Mouse (Mus musculus) hindbrain, embryonic 13.5 days (tissue): Measurements from ENCODE around the gene Vwa7. TPM values are rescaled to one million over a fixed set of nuclear protein-coding genes. Genes with fewer than 3 reads are reported as not detected.
A peak's percentile ranks its signal among the peaks of the same experiment; 100 is the strongest.

Source experiments
- ATAC-seq: fragments of 200-750 bp; cut with Nextera tagmentation; 2 replicates; pipeline ENCODE4 v1.8.0; 2017; ENCODE audit warnings: moderate TSS enrichment; ENCODE audit not compliant: low FRiP score
- H3K27ac ChIP-seq: fragments of 300-500 bp; sonication (generic); 2 replicates; pipeline ENCODE4 v1.5.1; 2015; ENCODE audit warnings: inconsistent platforms, mild to moderate bottlenecking, moderate library complexity
- H3K27me3 ChIP-seq: fragments of 300-500 bp; sonication (generic); 2 replicates; pipeline ENCODE4 v1.6.1; 2015; ENCODE audit warnings: mild to moderate bottlenecking, inconsistent platforms
- H3K36me3 ChIP-seq: fragments of 300-500 bp; sonication (generic); 2 replicates; pipeline ENCODE4 v1.6.1; 2015; ENCODE audit warnings: mild to moderate bottlenecking, inconsistent platforms
- H3K4me1 ChIP-seq: fragments of 300-500 bp; sonication (generic); replicated peaks from 2 replicates; pipeline ENCODE4 v1.6.1; 2015; ENCODE audit warnings: inconsistent platforms
- H3K4me2 ChIP-seq: fragments of 300-500 bp; sonication (generic); 2 replicates; pipeline ENCODE4 v1.6.1; 2015; ENCODE audit warnings: inconsistent platforms, mild to moderate bottlenecking, moderate library complexity
- H3K4me3 ChIP-seq: fragments of 300-500 bp; sonication (generic); 2 replicates; pipeline ENCODE4 v1.5.1; 2015; ENCODE audit warnings: mild to moderate bottlenecking, inconsistent platforms
- H3K9ac ChIP-seq: fragments of 300-500 bp; sonication (generic); 2 replicates; pipeline ENCODE4 v1.6.1; 2015; ENCODE audit warnings: mild to moderate bottlenecking, inconsistent platforms
- H3K9me3 ChIP-seq: fragments of 300-500 bp; sonication (generic); 2 replicates; pipeline ENCODE4 v1.6.1; 2016; ENCODE audit warnings: inconsistent platforms
- WGBS: fragments of 180-500 bp; shearing (Covaris S2); methylation state at CpG from one replicate; pipeline ENCODE4 v1.1.7; 2015; 5-methylcytosine and 5-hydroxymethylcytosine counted together
- polyA plus RNA-seq: library from polyadenylated mRNA; unstranded; fragments of >200 nt; fragmentation: Nextera tagmentation; extraction: Ambion mirVana; gene quantifications from 2 replicates; pipeline ENCODE4 v1.2.1, GENCODE M21; 2015

Vwa7 gene
- polyA plus RNA-seq, 1 experiment from 2014 or later, result 0.18 TPM

GRCm38 (mm10) chr17:35043794-35044193 lies 27.4 kb downstream of the Vwa7 start:
- H3K9me3 ChIP-seq, result no peaks in the 10 kb centered on the region
- H3K4me3 ChIP-seq, result no peak overlapping the region
- no peak overlapping the region for H3K4me2 ChIP-seq
- H3K4me1 ChIP-seq, result peaks cover 16% of the 10 kb centered on the region
- no peak overlapping the region for H3K27ac ChIP-seq
- H3K27me3 ChIP-seq, result no peaks in the 10 kb centered on the region
- no peaks in the 10 kb centered on the region for H3K36me3 ChIP-seq
- ATAC-seq, result no peak
- 88% methylated on average over 4 of the region's 4 CpGs for WGBS
- no peak overlapping the region for H3K9ac ChIP-seq

GRCm38 (mm10) chr17:35044904-35045806 lies 28.8 kb downstream of the Vwa7 start:
- no peak for ATAC-seq
- Histone ChIP-seq H3K27ac (no peak overlapping the region), H3K4me2 (peak overlapping the region; percentile 99), H3K9ac (no peak overlapping the region), H3K27me3 (no peaks in the 10 kb centered on the region), H3K9me3 (no peaks in the 10 kb centered on the region), H3K4me1 (peaks cover 25% of the 10 kb centered on the region), H3K4me3 (no peak overlapping the region), H3K36me3 (no peaks in the 10 kb centered on the region)
- 93% methylated on average over 7 of the region's 7 CpGs for WGBS

- peak overlapping the region; percentile 55 for H3K4me3 ChIP-seq
- peak overlapping the region; percentile 99 for H3K4me2 ChIP-seq
- peak overlapping the region; percentile 69 for H3K27ac ChIP-seq
- peaks cover 27% of the 10 kb centered on the region for H3K4me1 ChIP-seq
- H3K27me3 ChIP-seq, result no peaks in the 10 kb centered on the region
- no peaks in the 10 kb centered on the region for H3K9me3 ChIP-seq
- WGBS, result 6% methylated on average over 47 of the region's 48 CpGs
- ATAC-seq, result peak; percentile 79
- H3K9ac ChIP-seq, result peak overlapping the region; percentile 83
- no peaks in the 10 kb centered on the region for H3K36me3 ChIP-seq
Observed at GRCm38 (mm10) chr17:35045807-35046680, 29.7 kb downstream of the Vwa7 start.

DNA sequence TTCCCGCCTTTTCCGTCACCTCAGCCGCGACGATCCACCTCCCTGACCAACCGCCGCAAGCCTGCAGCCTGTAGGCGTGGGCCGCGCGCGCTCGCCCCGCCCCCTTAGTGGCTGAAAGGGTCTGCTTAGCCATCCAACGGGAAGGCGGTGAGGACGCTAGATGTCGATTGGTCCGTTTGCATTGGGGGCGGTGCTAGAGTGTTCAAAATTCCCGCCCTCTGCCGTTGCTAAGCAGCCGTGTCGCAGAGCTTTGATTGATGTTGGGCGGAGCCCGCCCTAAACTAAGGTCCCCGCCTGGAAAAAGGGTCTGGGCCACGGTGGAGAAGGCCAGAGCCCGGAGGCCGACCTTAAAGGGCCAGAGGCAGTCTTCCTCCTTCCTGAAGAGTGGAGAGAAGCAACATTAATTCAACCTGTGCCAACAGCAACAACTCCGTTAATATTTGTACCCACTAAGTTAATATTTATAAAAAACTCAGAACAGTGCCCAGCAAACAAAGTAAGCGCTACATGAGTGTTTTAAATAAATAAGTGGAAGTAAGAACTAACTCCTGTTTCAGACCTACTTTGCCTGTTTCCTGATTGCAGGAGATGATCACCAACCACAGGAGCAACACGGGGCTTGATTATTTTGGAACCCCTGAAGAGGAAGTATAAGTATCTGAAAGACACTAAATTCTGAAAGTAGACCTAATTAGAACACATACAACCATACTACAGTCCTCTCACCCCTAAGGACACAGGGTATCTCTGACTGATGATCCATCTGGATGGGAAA lies 30.5 kb downstream of the Vwa7 start, which contains the start of gene Msh5:
Gene Msh5 (minus strand): TSS at position 65 of the 775 bp plus-strand sequence.
- WGBS, result 3% methylated on average over 33 of the region's 33 CpGs
- peak; percentile 97 for ATAC-seq
- Histone ChIP-seq H3K4me1 (peaks cover 35% of the 10 kb centered on the region), H3K9me3 (no peaks in the 10 kb centered on the region), H3K9ac (peak within 1 kb of the TSS; percentile 83), H3K4me2 (peak within 1 kb of the TSS; percentile 99), H3K27ac (peak within 1 kb of the TSS; percentile 69), H3K36me3 (no peaks in the 10 kb centered on the region), H3K27me3 (no peaks in the 10 kb centered on the region), H3K4me3 (peak within 1 kb of the TSS; percentile 55)

GRCm38 (mm10) chr17:35047688-35048087 lies 31.3 kb downstream of the Vwa7 start:
- peaks cover 43% of the 10 kb centered on the region for H3K4me1 ChIP-seq
- no peaks in the 10 kb centered on the region for H3K9me3 ChIP-seq
- H3K4me2 ChIP-seq, result no peak overlapping the region
- 58% methylated on average over 1 of the region's 1 CpGs for WGBS
- no peaks in the 10 kb centered on the region for H3K27me3 ChIP-seq
- peak overlapping the region; percentile 14; the same call in 1 of the 2 replicates for H3K27ac ChIP-seq
- ATAC-seq, result no peak
- no peaks in the 10 kb centered on the region for H3K36me3 ChIP-seq
- H3K9ac ChIP-seq, result no peak overlapping the region
- no peak overlapping the region for H3K4me3 ChIP-seq

GRCm38 (mm10) chr17:35048149-35048931 lies 32.0 kb downstream of the Vwa7 start:
- Histone ChIP-seq H3K27ac (no peak overlapping the region; the same call in 1 of the 2 replicates), H3K4me1 (peaks cover 47% of the 10 kb centered on the region), H3K9ac (no peak overlapping the region), H3K9me3 (no peaks in the 10 kb centered on the region), H3K4me2 (no peak overlapping the region), H3K4me3 (no peak overlapping the region), H3K36me3 (no peaks in the 10 kb centered on the region), H3K27me3 (no peaks in the 10 kb centered on the region)
- 50% methylated on average over 11 of the region's 11 CpGs for WGBS
- no peak for ATAC-seq

DNA sequence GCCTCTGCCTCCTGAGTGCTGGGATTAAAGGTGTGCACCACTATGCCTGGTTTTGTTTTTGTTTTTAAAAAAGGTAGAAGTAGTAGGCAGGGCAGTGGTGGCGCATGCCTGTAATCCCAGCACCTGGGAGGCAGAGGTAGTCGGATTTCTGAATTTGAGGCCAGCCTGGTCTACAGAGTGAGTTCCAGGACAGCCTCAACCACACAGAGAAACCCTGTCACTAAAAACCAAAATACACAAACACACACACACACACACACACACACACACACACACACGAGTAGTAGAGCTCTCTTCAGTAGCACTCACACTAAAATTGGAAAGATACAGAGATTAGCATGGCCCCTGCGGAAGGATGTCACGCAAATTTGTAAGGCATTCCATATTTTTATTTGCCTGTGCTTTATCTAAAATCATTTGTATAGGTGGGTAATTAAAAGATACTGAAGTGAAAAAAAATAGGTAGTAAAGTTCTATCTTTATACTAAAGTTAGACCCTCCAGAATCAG lies 32.6 kb downstream of the Vwa7 start:
- Histone ChIP-seq H3K27me3 (no peaks in the 10 kb centered on the region), H3K4me3 (no peak overlapping the region), H3K9ac (no peak overlapping the region), H3K9me3 (no peaks in the 10 kb centered on the region), H3K4me1 (peaks cover 47% of the 10 kb centered on the region), H3K36me3 (peaks cover 2% of the 10 kb centered on the region), H3K27ac (peak overlapping the region; percentile 89; the same call in 1 of the 2 replicates), H3K4me2 (no peak overlapping the region)
- no peak for ATAC-seq
- 80% methylated on average over 5 of the region's 5 CpGs for WGBS

DNA sequence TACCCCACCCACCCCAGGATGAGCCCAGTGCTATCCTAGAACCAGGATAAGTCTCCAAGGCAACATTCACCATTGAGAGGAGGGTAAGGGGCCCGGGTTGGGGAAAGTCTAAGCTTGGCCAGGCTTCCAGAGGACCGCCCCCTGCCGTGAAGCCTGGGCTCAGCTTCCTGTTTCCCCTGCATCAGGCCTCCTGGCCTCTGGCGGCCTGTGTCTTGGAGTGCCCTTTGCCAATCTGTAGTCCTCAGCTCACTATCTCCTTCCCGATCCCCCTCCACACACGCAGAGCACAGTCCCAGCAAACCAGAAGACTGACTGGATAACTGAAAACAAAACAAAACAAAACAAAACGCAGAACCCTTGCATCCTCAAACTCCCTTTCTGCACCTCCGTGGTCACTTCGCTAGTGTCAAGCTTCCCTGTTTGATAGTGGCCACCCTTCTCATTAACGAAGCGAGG lies 33.2 kb downstream of the Vwa7 start, which contains the start of gene Clic1:
Gene Clic1 (plus strand): TSS at position 406 of the 456 bp plus-strand sequence.
- H3K27me3 ChIP-seq, result no peaks in the 10 kb centered on the region
- H3K27ac ChIP-seq, result peak within 1 kb of the TSS; percentile 89
- H3K9ac ChIP-seq, result peak within 1 kb of the TSS; percentile 74
- H3K9me3 ChIP-seq, result no peaks in the 10 kb centered on the region; the same call in 1 of the 2 replicates
- peaks cover 47% of the 10 kb centered on the region for H3K4me1 ChIP-seq
- H3K4me2 ChIP-seq, result peak within 1 kb of the TSS; percentile 61
- no peak for ATAC-seq
- H3K4me3 ChIP-seq, result peak within 1 kb of the TSS; percentile 43
- WGBS, result 4% methylated on average over 11 of the region's 11 CpGs
- H3K36me3 ChIP-seq, result peaks cover 7% of the 10 kb centered on the region

DNA sequence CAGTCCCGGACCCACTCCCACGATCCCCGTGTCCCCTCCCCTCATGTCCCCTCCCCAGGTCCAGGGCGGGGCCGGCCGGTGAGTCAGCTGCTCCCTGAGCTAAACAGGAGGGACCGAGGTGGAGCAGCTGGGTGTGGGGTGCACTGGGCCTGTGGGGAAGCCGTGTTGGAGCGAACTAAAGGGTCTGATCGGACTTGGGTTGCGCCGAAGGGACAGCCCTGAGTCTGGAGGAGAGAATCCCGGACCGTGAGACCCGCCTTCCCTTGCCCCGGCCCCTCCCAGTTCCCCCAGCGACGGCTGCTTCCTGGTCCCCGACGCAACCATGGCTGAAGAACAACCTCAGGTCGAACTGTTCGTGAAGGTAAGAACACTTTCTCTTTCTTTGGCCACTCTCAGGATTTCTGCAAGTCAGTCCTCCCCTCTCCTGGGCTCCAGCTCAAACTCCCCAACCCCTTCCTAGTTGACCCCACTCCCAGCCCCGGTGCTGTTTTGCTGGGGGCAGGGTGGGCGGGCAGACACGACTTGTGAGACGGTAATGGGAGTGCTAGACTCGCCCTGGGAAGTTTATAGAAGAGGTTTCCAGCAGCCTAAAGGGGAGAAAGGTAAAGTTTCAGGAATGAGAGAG lies 33.9 kb downstream of the Vwa7 start:
- under 1% methylated on average over 27 of the region's 27 CpGs for WGBS
- Histone ChIP-seq H3K4me1 (peaks cover 47% of the 10 kb centered on the region), H3K36me3 (peaks cover 7% of the 10 kb centered on the region), H3K4me2 (peak overlapping the region; percentile 61), H3K9me3 (no peaks in the 10 kb centered on the region; the same call in 1 of the 2 replicates), H3K27me3 (no peaks in the 10 kb centered on the region), H3K27ac (peak overlapping the region; percentile 89), H3K4me3 (peak overlapping the region; percentile 43), H3K9ac (peak overlapping the region; percentile 74)
- ATAC-seq, result no peak
